Mouse (Mus musculus) effector memory CD4-positive, alpha-beta T cell, adult 7 months (primary cell): ENCODE measurements around the gene Olfr9. TPM values are rescaled to one million over a fixed set of nuclear protein-coding genes. Genes with fewer than 3 reads are reported as not detected.

Experiments used
- polyA plus RNA-seq: library from polyadenylated mRNA; unstranded; fragments of 100-300 nt; shearing (Covaris generic); gene quantifications from one replicate; pipeline ENCODE4 v1.2.1, GENCODE M21; 2017

Gene Olfr9
- 0.17 TPM for polyA plus RNA-seq

GRCm38 (mm10) chr10:128989131-128989530 lies at the start of gene Olfr9:
TSS of gene Olfr9 (plus strand) at chr10:128989431.

GRCm38 (mm10) chr10:128960590-128961584 lies 28.3 kb upstream of the Olfr9 start, which contains the start of gene Mettl7b:
TSS of gene Mettl7b (minus strand) at chr10:128960988.

GRCm38 (mm10) chr10:129010288-129010841 lies 21.1 kb downstream of the Olfr9 start, which contains the start of gene Olfr763:
TSS of gene Olfr763 (plus strand) at chr10:129010791.

GRCm38 (mm10) chr10:129039796-129040195 lies 50.6 kb downstream of the Olfr9 start, which contains the start of gene Olfr764-ps1:
TSS of gene Olfr764-ps1 (minus strand) at chr10:129039896.

Other genes with a start within 250 kb of the Olfr9 start
- 511 TPM for gene Dgka, start 244.6 kb upstream of the Olfr9 start, polyA plus RNA-seq
- gene Pym1, start 241.5 kb upstream of the Olfr9 start, polyA plus RNA-seq = 22.9 TPM
- gene Mmp19, start 198.5 kb upstream of the Olfr9 start, polyA plus RNA-seq = 0.15 TPM
- 65.8 TPM for gene Dnajc14, start 185.4 kb upstream of the Olfr9 start, polyA plus RNA-seq
- gene Tmem198b, start 185.1 kb upstream of the Olfr9 start, polyA plus RNA-seq = 3.0 TPM
- gene Sarnp, start 172.1 kb upstream of the Olfr9 start, polyA plus RNA-seq = 120 TPM
- gene Ormdl2, start 167.8 kb upstream of the Olfr9 start, polyA plus RNA-seq = 46.6 TPM
- gene Gdf11, start 97.7 kb upstream of the Olfr9 start, polyA plus RNA-seq = 1.8 TPM
- gene Cd63, start 88.4 kb upstream of the Olfr9 start, polyA plus RNA-seq = not detected
- 5.1 TPM for gene Rdh5, start 66.5 kb upstream of the Olfr9 start, polyA plus RNA-seq
- gene Bloc1s1, start 65.4 kb upstream of the Olfr9 start, polyA plus RNA-seq = 119 TPM
- 45.6 TPM for gene Itga7, start 55.6 kb upstream of the Olfr9 start, polyA plus RNA-seq
- gene Mettl7b, start 28.4 kb upstream of the Olfr9 start, polyA plus RNA-seq = not detected
- not detected for gene Olfr763, start 21.4 kb downstream of the Olfr9 start, polyA plus RNA-seq
- gene Olfr764-ps1, start 50.5 kb downstream of the Olfr9 start, polyA plus RNA-seq = not detected
- gene Olfr765, start 60.6 kb downstream of the Olfr9 start, polyA plus RNA-seq = not detected
- gene Olfr766-ps1, start 79.5 kb downstream of the Olfr9 start, polyA plus RNA-seq = not detected
- not detected for gene Olfr767, start 93.5 kb downstream of the Olfr9 start, polyA plus RNA-seq
- gene Olfr768, start 109.9 kb downstream of the Olfr9 start, polyA plus RNA-seq = not detected
- not detected for gene Olfr769, start 128.4 kb downstream of the Olfr9 start, polyA plus RNA-seq
- gene Olfr770, start 149.6 kb downstream of the Olfr9 start, polyA plus RNA-seq = 0.80 TPM
- not detected for gene Olfr771, start 175.3 kb downstream of the Olfr9 start, polyA plus RNA-seq
- gene Olfr772, start 188.5 kb downstream of the Olfr9 start, polyA plus RNA-seq = not detected
- not detected for gene Olfr773, start 198.0 kb downstream of the Olfr9 start, polyA plus RNA-seq
- gene Olfr774, start 246.8 kb downstream of the Olfr9 start, polyA plus RNA-seq = not detected